Mouse (Mus musculus) layer of hippocampus, postnatal 10 days (tissue): ENCODE data around the gene Aldh6a1. TPM values are rescaled to one million over a fixed set of nuclear protein-coding genes. Genes with fewer than 3 reads are reported as not detected.

Experiments
- DNase-seq, 2 experiments: peaks; one replicate each; pipeline ENCODE4 v3.0.0; 2021; ENCODE audit warnings: low spot score in 2 of 2
- total RNA-seq, 2 experiments: library from RNA; stranded (reverse); gene quantifications; 2 replicates each; pipeline ENCODE4 v1.2.3; 2021

Aldh6a1 gene
- total RNA-seq, 2 experiments from 2014 or later = 38.2 to 40.3 TPM

- no peak for DNase-seq
Measured at GRCm38 (mm10) chr12:84382369-84382768, 68.4 kb downstream of the Aldh6a1 start.

Other genes starting within 250 kb of the Aldh6a1 start
- gene Elmsan1, start 232.1 kb downstream of the Aldh6a1 start, total RNA-seq = 10 to 100 TPM; 13.3 to 13.5 TPM
- gene Ptgr2, start 165.8 kb downstream of the Aldh6a1 start, total RNA-seq = 10 to 100 TPM; 29.1 to 34.5 TPM
- gene Zfp410, start 134.2 kb downstream of the Aldh6a1 start, total RNA-seq = 10 to 100 TPM; 35.7 to 41.9 TPM
- 10 to 100 TPM; 26.2 to 28.3 TPM for gene Coq6, start 89.3 kb downstream of the Aldh6a1 start, total RNA-seq
- 10 to 100 TPM in 1 of 2 experiments, 1 to 10 TPM in 1; 9.4 to 10.5 TPM for gene Fam161b, start 89.2 kb downstream of the Aldh6a1 start, total RNA-seq
- gene Entpd5, start 42.0 kb downstream of the Aldh6a1 start, total RNA-seq = 10 to 100 TPM; 22.0 to 25.1 TPM
- gene Bbof1, start 41.9 kb downstream of the Aldh6a1 start, total RNA-seq = 1 to 10 TPM; 6.8 to 8.7 TPM
- gene Rnf113a2, start 33.8 kb downstream of the Aldh6a1 start, total RNA-seq = 10 to 100 TPM; 12.0 to 14.5 TPM
- gene Lin52, start 418 bp upstream of the Aldh6a1 start, total RNA-seq = 10 to 100 TPM; 15.4 to 17.7 TPM
- gene Vsx2, start 118.8 kb upstream of the Aldh6a1 start, total RNA-seq = under 1 TPM; 0.11 to 0.27 TPM
- gene Abcd4, start 166.4 kb upstream of the Aldh6a1 start, total RNA-seq = 10 to 100 TPM; 11.7 to 13.2 TPM
- gene Vrtn, start 190.0 kb upstream of the Aldh6a1 start, total RNA-seq = not detected
- gene Syndig1l, start 247.8 kb upstream of the Aldh6a1 start, total RNA-seq = 10 to 100 TPM in 1 of 2 experiments, 1 to 10 TPM in 1; 9.2 to 10.7 TPM